Mouse (Mus musculus): ENCODE data around the gene Caln1. TPM values are rescaled to one million over a fixed set of nuclear protein-coding genes. Genes with fewer than 3 reads are reported as not detected.

Gene Caln1
- under 1 TPM in 1 of 2 experiments, not detected in 1; 0.05 TPM for total RNA-seq (2021)
- long read RNA-seq, experiment 1, result 0 reads
- long read RNA-seq, experiment 2, result 0 reads

GRCm38 (mm10) chr5:130369237-130369636 is at the start of gene Caln1:
TSS of gene Caln1 (plus strand) at chr5:130369455.
- DNase-seq, result no peak
- intact Hi-C loops (cut with DNase I), result no loop called here
- H3K27ac ChIP-seq, result no peak within 1 kb of the TSS
- H3K4me3 ChIP-seq, result no peak within 1 kb of the TSS
- no peak for TF ChIP-seq CTCF (IDR thresholded peaks at IDR 0.05)

- intact Hi-C loops (cut with DNase I), result no loop called here
- no peak overlapping the region for H3K4me3 ChIP-seq
- no peak for DNase-seq
- no peak for TF ChIP-seq CTCF (IDR thresholded peaks at IDR 0.05)
- H3K27ac ChIP-seq, result no peak overlapping the region
Measured at GRCm38 (mm10) chr5:130319783-130320182, 49.5 kb upstream of the Caln1 start.

- intact Hi-C loops (cut with DNase I), result no loop called here
- TF ChIP-seq CTCF (IDR thresholded peaks at IDR 0.05), result peak; percentile 38; the same call in 1 of the 2 replicates
- Histone ChIP-seq H3K27ac (no peak overlapping the region), H3K4me3 (no peak overlapping the region)
- no peak for DNase-seq
Measured at GRCm38 (mm10) chr5:130320485-130320884, 48.8 kb upstream of the Caln1 start.

GRCm38 (mm10) chr5:130325486-130325885 is 43.8 kb upstream of the Caln1 start:
- intact Hi-C loops (cut with DNase I), result no loop called here
- Histone ChIP-seq H3K27ac (no peak overlapping the region), H3K4me3 (no peak overlapping the region)
- DNase-seq, result no peak
- TF ChIP-seq CTCF (IDR thresholded peaks at IDR 0.05), result no peak

- no peak for TF ChIP-seq CTCF (IDR thresholded peaks at IDR 0.05)
- Histone ChIP-seq H3K4me3 (no peak overlapping the region), H3K27ac (no peak overlapping the region)
- intact Hi-C loops (cut with DNase I), result no loop called here
- DNase-seq, result no peak
Measured at GRCm38 (mm10) chr5:130327615-130328263, 41.5 kb upstream of the Caln1 start.

- Histone ChIP-seq H3K4me3 (no peak overlapping the region), H3K27ac (no peak overlapping the region)
- intact Hi-C loops (cut with DNase I), result no loop called here
- TF ChIP-seq CTCF (IDR thresholded peaks at IDR 0.05), result no peak
- DNase-seq, result no peak
Measured at GRCm38 (mm10) chr5:130328366-130328765, 40.9 kb upstream of the Caln1 start.

- no peak for DNase-seq
- no peak overlapping the region for H3K4me3 ChIP-seq
- no peak overlapping the region for H3K27ac ChIP-seq
- TF ChIP-seq CTCF (IDR thresholded peaks at IDR 0.05), result no peak
- intact Hi-C loops (cut with DNase I), result no loop called here
Measured at GRCm38 (mm10) chr5:130329889-130330288, 39.4 kb upstream of the Caln1 start.

GRCm38 (mm10) chr5:130330801-130331200 is 38.5 kb upstream of the Caln1 start:
- no peak for DNase-seq
- intact Hi-C loops (cut with DNase I), result no loop called here
- TF ChIP-seq CTCF (IDR thresholded peaks at IDR 0.05), result no peak
- Histone ChIP-seq H3K27ac (no peak overlapping the region), H3K4me3 (no peak overlapping the region)

- intact Hi-C loops (cut with DNase I), result no loop called here
- H3K27ac ChIP-seq, result no peak overlapping the region
- no peak overlapping the region for H3K4me3 ChIP-seq
- DNase-seq, result no peak
- TF ChIP-seq CTCF (IDR thresholded peaks at IDR 0.05), result no peak
Measured at GRCm38 (mm10) chr5:130331206-130331605, 38.0 kb upstream of the Caln1 start.

- intact Hi-C loops (cut with DNase I), result no loop called here
- no peak for DNase-seq
- TF ChIP-seq CTCF (IDR thresholded peaks at IDR 0.05), result no peak
Measured at GRCm38 (mm10) chr5:130333566-130333965, 35.7 kb upstream of the Caln1 start.

GRCm38 (mm10) chr5:130333971-130334370 is 35.3 kb upstream of the Caln1 start:
- DNase-seq, result no peak
- TF ChIP-seq CTCF (IDR thresholded peaks at IDR 0.05), result no peak
- H3K27ac ChIP-seq, result no peak overlapping the region
- no peak overlapping the region for H3K4me3 ChIP-seq
- intact Hi-C loops (cut with DNase I), result no loop called here

More at GRCm38 (mm10) chr5:130333566-130333965, 35.7 kb upstream of the Caln1 start:
- H3K4me3 ChIP-seq, result no peak overlapping the region
- no peak overlapping the region for H3K27ac ChIP-seq

GRCm38 (mm10) chr5:130335462-130335861 is 33.8 kb upstream of the Caln1 start:
- H3K4me3 ChIP-seq, result no peak overlapping the region
- no peak overlapping the region for H3K27ac ChIP-seq
- intact Hi-C loops (cut with DNase I), result no loop called here
- DNase-seq, result no peak
- TF ChIP-seq CTCF (IDR thresholded peaks at IDR 0.05), result no peak

GRCm38 (mm10) chr5:130340656-130341055 is 28.6 kb upstream of the Caln1 start:
- no peak for TF ChIP-seq CTCF (IDR thresholded peaks at IDR 0.05)
- no peak overlapping the region for H3K27ac ChIP-seq
- DNase-seq, result no peak
- no peak overlapping the region for H3K4me3 ChIP-seq
- intact Hi-C loops (cut with DNase I), result no loop called here

- TF ChIP-seq CTCF (IDR thresholded peaks at IDR 0.05), result no peak
- intact Hi-C loops (cut with DNase I), result no loop called here
- Histone ChIP-seq H3K4me3 (no peak overlapping the region), H3K27ac (no peak overlapping the region)
- no peak for DNase-seq
Measured at GRCm38 (mm10) chr5:130344999-130345398, 24.3 kb upstream of the Caln1 start.

All from gastrocnemius, adult 2 months (tissue).